Mouse (Mus musculus) adrenal gland, adult 8-10 months (tissue): Measurements from ENCODE around the gene Usp11. TPM values are rescaled to one million over a fixed set of nuclear protein-coding genes. Genes with fewer than 3 reads are reported as not detected.

ENCODE experiments used
- total RNA-seq, 4 experiments: library from RNA; stranded (reverse); gene quantifications; 2 replicates each; pipeline ENCODE4 v1.2.4; 2022

Usp11 gene
- total RNA-seq, 4 experiments from 2014 or later, result 35.6 to 56.0 (median 46.1) TPM

Other genes starting within 250 kb of the Usp11 start
- gene Rgn, start 154.1 kb upstream of the Usp11 start, total RNA-seq, result 1 to 10 TPM; 2.7 to 3.8 (median 3.7) TPM
- gene Rbm10, start 86.4 kb upstream of the Usp11 start, total RNA-seq, result 10 to 100 TPM; 29.0 to 41.2 (median 40.0) TPM
- 100 to 1,000 TPM; 217 to 320 (median 257) TPM for gene Ndufb11, start 86.3 kb upstream of the Usp11 start, total RNA-seq
- gene Uba1, start 45.6 kb upstream of the Usp11 start, total RNA-seq, result 100 to 1,000 TPM; 423 to 601 (median 476) TPM
- gene Cdk16, start 16.0 kb upstream of the Usp11 start, total RNA-seq, result 100 to 1,000 TPM; 143 to 182 (median 161) TPM
- 100 to 1,000 TPM; 135 to 208 (median 162) TPM for gene Araf, start 93.9 kb downstream of the Usp11 start, total RNA-seq
- gene Timp1, start 166.3 kb downstream of the Usp11 start, total RNA-seq, result 10 to 100 TPM; 24.7 to 50.1 (median 29.6) TPM
- gene Syn1, start 217.1 kb downstream of the Usp11 start, total RNA-seq, result 10 to 100 TPM in 3 of 4 experiments, 1 to 10 TPM in 1; 8.9 to 14.0 (median 11.8) TPM
- gene Cfp, start 227.6 kb downstream of the Usp11 start, total RNA-seq, result 10 to 100 TPM in 3 of 4 experiments, 1 to 10 TPM in 1; 9.1 to 14.8 (median 12.3) TPM
- gene Elk1, start 246.7 kb downstream of the Usp11 start, total RNA-seq, result 10 to 100 TPM; 15.9 to 22.2 (median 17.8) TPM